Mouse (Mus musculus) liver, embryonic 14.5 days (tissue): Measurements from ENCODE around the gene Pxmp2.

Experiments
- CTCF ChIP-seq: IDR thresholded peaks from 2 replicates; pipeline ENCODE4 v1.5.1; 2016; ENCODE audit warnings: antibody characterized with exemption, low read depth, control low read depth
- EP300 ChIP-seq: IDR thresholded peaks from 2 replicates; pipeline ENCODE4 v1.6.1; 2016; ENCODE audit warnings: antibody characterized with exemption, low read depth

DNA sequence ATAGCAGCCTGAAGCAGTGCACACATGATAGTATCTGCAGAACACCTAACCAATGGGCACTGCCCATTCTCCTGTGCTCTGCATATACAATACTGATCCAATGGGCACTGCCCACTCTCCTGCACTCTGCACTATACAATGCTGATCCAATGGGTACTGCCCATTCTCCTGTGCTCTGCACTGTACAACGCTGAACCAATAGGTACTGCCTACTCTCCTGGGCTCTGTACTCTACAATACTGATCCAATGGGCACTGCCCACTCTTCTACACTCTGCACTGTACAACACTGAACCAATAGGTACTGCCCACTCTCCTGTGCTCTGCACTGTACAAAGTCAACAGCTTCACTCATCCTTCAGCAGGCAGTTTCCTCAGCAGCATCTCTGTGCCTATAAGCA is 9.1 kb downstream of the Pxmp2 start:
- TF ChIP-seq EP300 (no peak), CTCF (no peak)
